Mouse (Mus musculus) liver, embryonic 14.5 days (tissue): ENCODE measurements at regions not wholly inside any gene's neighbourhood (a gene's known extent, or its start where the extent isn't known, plus 50 kb on each side); places are given as distances from the start of the nearest gene placed in this dataset.

Source experiments
- ATAC-seq: fragments of 200-750 bp; cut with Nextera tagmentation; 2 replicates; pipeline ENCODE4 v1.8.0; 2017; ENCODE audit warnings: moderate number of reproducible peaks, mild to moderate bottlenecking, moderate library complexity; ENCODE audit not compliant: insufficient read depth
- DNase-seq, 3 experiments: peaks; one replicate each; pipeline ENCODE4 v3.0.0-alpha.2; 2012 to 2013; ENCODE audit warnings: low read depth in 3 of 3, low spot score in 3 of 3
- H3K27ac ChIP-seq: fragments of 300-500 bp; sonication (generic); 2 replicates; pipeline ENCODE4 v1.5.1; 2014; ENCODE audit warnings: moderate library complexity, mild to moderate bottlenecking, control low read depth, inconsistent platforms
- H3K27me3 ChIP-seq: fragments of 300-500 bp; sonication (generic); 2 replicates; pipeline ENCODE4 v1.6.1; 2014; ENCODE audit warnings: mild to moderate bottlenecking, low read length, moderate library complexity; ENCODE audit not compliant: control insufficient read depth, insufficient read depth
- H3K36me3 ChIP-seq: fragments of 300-500 bp; sonication (generic); replicated peaks from 2 replicates; pipeline ENCODE4 v1.6.1; 2014; ENCODE audit warnings: low read depth; ENCODE audit not compliant: control insufficient read depth, insufficient read depth
- H3K4me1 ChIP-seq, 2 experiments: fragments of 200-500 bp in 1 of 2; fragments of 300-500 bp in 1 of 2; sonication (generic) in 1 of 2; replicated peaks; 2 replicates each; pipeline ENCODE4 v1.6.1; 2012 to 2014; ENCODE audit warnings: antibody characterized with exemption in 1 of 2, inconsistent platforms in 1 of 2, low read length in 1 of 2; ENCODE audit not compliant: control insufficient read depth in 2 of 2, insufficient read depth in 2 of 2
- H3K4me2 ChIP-seq: fragments of 300-500 bp; sonication (generic); 2 replicates; pipeline ENCODE4 v1.6.1; 2014; ENCODE audit warnings: low read depth, mild to moderate bottlenecking, control low read depth, moderate library complexity
- H3K4me3 ChIP-seq, 2 experiments: fragments of 200-500 bp in 1 of 2; fragments of 300-500 bp in 1 of 2; sonication (generic) in 1 of 2; 2 replicates each; pipeline ENCODE4 v1.5.1; 2012 to 2014; ENCODE audit warnings: low read depth in 2 of 2, low read length in 2 of 2, mild to moderate bottlenecking in 2 of 2, control low read depth in 1 of 2, inconsistent platforms in 1 of 2, moderate library complexity in 1 of 2; ENCODE audit not compliant: insufficient read depth in 1 of 2
- H3K9ac ChIP-seq: fragments of 300-500 bp; sonication (generic); replicated peaks from 2 replicates; pipeline ENCODE4 v1.6.1; 2014; ENCODE audit warnings: mild to moderate bottlenecking, control low read depth, moderate library complexity
- H3K9me3 ChIP-seq: fragments of 300-500 bp; sonication (generic); 2 replicates; pipeline ENCODE4 v1.6.1; 2016; ENCODE audit warnings: low read length, mixed read lengths; ENCODE audit not compliant: control insufficient read depth
- CTCF ChIP-seq: IDR thresholded peaks from 2 replicates; pipeline ENCODE4 v1.5.1; 2016; ENCODE audit warnings: antibody characterized with exemption, low read depth, control low read depth
- EP300 ChIP-seq: IDR thresholded peaks from 2 replicates; pipeline ENCODE4 v1.6.1; 2016; ENCODE audit warnings: antibody characterized with exemption, low read depth
- WGBS: fragments of 180-500 bp; shearing (Covaris S2); extraction: QIAGEN DNeasy Blood & Tissue Kit; methylation state at CpG from one replicate; pipeline ENCODE4 v1.1.7; 2014; ENCODE audit not compliant: insufficient replicate concordance; 5-methylcytosine and 5-hydroxymethylcytosine counted together

- DNase-seq: no peak
- H3K27me3 ChIP-seq: no peaks in the 10 kb centered on the region
Observed at GRCm38 (mm10) chr17:45896142-45896921, 135.8 kb downstream of the Vegfa start.

GRCm38 (mm10) chr17:45894166-45894565 lies 138.0 kb downstream of the Vegfa start:
- H3K9ac ChIP-seq: no peak overlapping the region

More at GRCm38 (mm10) chr17:45896142-45896921, 135.8 kb downstream of the Vegfa start:
- ATAC-seq: no peak
- Histone ChIP-seq H3K4me2 (no peak overlapping the region), H3K9ac (no peak overlapping the region), H3K4me3 (no peak overlapping the region), H3K9me3 (no peaks in the 10 kb centered on the region), H3K27ac (no peak overlapping the region), H3K4me1 (no peaks in the 10 kb centered on the region), H3K36me3 (no peaks in the 10 kb centered on the region)
- TF ChIP-seq EP300 (no peak), CTCF (no peak)
- 61% methylated on average over 12 of the region's 12 CpGs for WGBS

DNA sequence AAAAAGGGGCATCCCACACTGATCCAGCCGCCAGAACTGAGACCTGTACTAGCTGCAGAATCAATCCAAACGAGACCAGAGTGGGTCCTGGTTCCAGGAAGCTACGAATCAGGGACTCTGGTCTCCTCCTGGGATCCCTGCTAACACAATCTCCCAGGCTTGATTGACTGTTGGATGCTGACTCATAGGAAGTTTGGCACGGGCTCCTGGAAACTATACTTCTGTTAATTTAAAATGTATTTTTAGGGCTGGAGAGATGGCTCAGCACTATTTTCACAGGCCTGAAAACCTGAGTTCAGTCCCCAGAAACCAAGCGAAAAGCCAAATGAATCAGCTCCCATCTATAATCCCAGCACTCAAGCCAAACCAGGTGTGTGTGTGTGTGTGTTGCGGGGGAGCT lies 138.5 kb downstream of the Vegfa start:
- no peak for DNase-seq
- Histone ChIP-seq H3K4me2 (no peak overlapping the region), H3K27me3 (no peaks in the 10 kb centered on the region), H3K4me1 (no peaks in the 10 kb centered on the region), H3K36me3 (no peaks in the 10 kb centered on the region), H3K4me3 (no peak overlapping the region), H3K9me3 (no peaks in the 10 kb centered on the region), H3K27ac (no peak overlapping the region), H3K9ac (no peak overlapping the region)
- 46% methylated on average over 6 of the region's 6 CpGs for WGBS
- no peak for ATAC-seq
- TF ChIP-seq CTCF (no peak), EP300 (no peak)

More at GRCm38 (mm10) chr17:45894166-45894565, 138.0 kb downstream of the Vegfa start:
- no peaks in the 10 kb centered on the region for H3K4me1 ChIP-seq
- DNase-seq: no peak
- 62% methylated on average over 5 of the region's 5 CpGs for WGBS
- no peak overlapping the region for H3K27ac ChIP-seq
- H3K4me3 ChIP-seq: no peak overlapping the region
- no peak for ATAC-seq
- H3K4me2 ChIP-seq: no peak overlapping the region
- H3K27me3 ChIP-seq: no peaks in the 10 kb centered on the region
- H3K9me3 ChIP-seq: no peaks in the 10 kb centered on the region
- H3K36me3 ChIP-seq: no peaks in the 10 kb centered on the region
- TF ChIP-seq CTCF (no peak), EP300 (no peak)

- 71% methylated on average over 7 of the region's 7 CpGs for WGBS
- no peaks in the 10 kb centered on the region for H3K27me3 ChIP-seq
- DNase-seq: no peak
- TF ChIP-seq EP300: no peak
- no peak for TF ChIP-seq CTCF
- H3K4me1 ChIP-seq: no peaks in the 10 kb centered on the region
- H3K9ac ChIP-seq: no peak overlapping the region
- H3K4me3 ChIP-seq: no peak overlapping the region
- H3K9me3 ChIP-seq: no peaks in the 10 kb centered on the region
- no peak overlapping the region for H3K4me2 ChIP-seq
- no peaks in the 10 kb centered on the region for H3K36me3 ChIP-seq
- no peak overlapping the region for H3K27ac ChIP-seq
- ATAC-seq: no peak
Observed at GRCm38 (mm10) chr17:45893094-45893493, 139.1 kb downstream of the Vegfa start.

DNA sequence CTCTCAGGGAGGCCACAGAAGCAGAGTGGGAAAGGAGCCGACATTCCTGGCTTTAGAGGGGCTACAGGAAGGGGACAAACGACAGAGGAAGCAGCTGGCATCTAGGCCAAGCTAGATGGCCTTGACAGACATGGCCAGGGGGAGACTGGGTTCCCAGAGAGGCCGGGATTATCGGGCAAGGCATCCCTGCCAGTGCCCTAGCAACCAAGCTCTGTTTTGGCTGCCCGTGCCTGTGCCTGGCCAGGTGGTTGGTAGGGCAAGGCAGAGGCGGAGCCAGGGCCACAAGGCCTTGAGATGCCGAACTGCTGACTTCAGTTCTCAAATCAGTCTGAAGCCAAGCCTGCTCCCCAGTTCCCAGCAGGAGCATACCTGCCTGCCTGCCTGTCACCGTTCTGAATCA lies 142.7 kb downstream of the Vegfa start:
- Histone ChIP-seq H3K36me3 (no peaks in the 10 kb centered on the region), H3K4me1 (peaks cover 0 to 2% of the 10 kb centered on the region in 2 experiments; a peak in 1 of 4 replicates), H3K4me3 (no peak overlapping the region), H3K27ac (no peak overlapping the region), H3K9me3 (no peaks in the 10 kb centered on the region), H3K4me2 (no peak overlapping the region), H3K27me3 (no peaks in the 10 kb centered on the region), H3K9ac (no peak overlapping the region)
- ATAC-seq (no peak), DNase-seq (no peak)
- TF ChIP-seq CTCF (no peak), EP300 (no peak)
- 47% methylated on average over 8 of the region's 8 CpGs for WGBS
